Mouse (Mus musculus) limb, embryonic 15.5 days (tissue): ENCODE measurements at regions not wholly inside any gene's neighbourhood (a gene's known extent, or its start where the extent isn't known, plus 50 kb on each side); places are given as distances from the start of the nearest gene placed in this dataset.

ENCODE experiments used
- ATAC-seq: fragments of 200-750 bp; cut with Nextera tagmentation; 2 replicates; pipeline ENCODE4 v1.8.0; 2017; ENCODE audit warnings: low read depth, moderate TSS enrichment; ENCODE audit not compliant: insufficient number of reproducible peaks, low FRiP score, low TSS enrichment
- H3K27ac ChIP-seq: fragments of 300-500 bp; sonication (generic); 2 replicates; pipeline ENCODE4 v1.5.1; 2015; ENCODE audit warnings: moderate library complexity, mild to moderate bottlenecking, inconsistent platforms
- H3K27me3 ChIP-seq: fragments of 300-500 bp; sonication (generic); 2 replicates; pipeline ENCODE4 v1.6.1; 2015; ENCODE audit warnings: inconsistent platforms
- H3K36me3 ChIP-seq: fragments of 300-500 bp; sonication (generic); 2 replicates; pipeline ENCODE4 v1.6.1; 2015; ENCODE audit warnings: inconsistent platforms
- H3K4me1 ChIP-seq: fragments of 300-500 bp; sonication (generic); 2 replicates; pipeline ENCODE4 v1.6.1; 2015; ENCODE audit warnings: inconsistent platforms
- H3K4me2 ChIP-seq: fragments of 300-500 bp; sonication (generic); 2 replicates; pipeline ENCODE4 v1.6.1; 2015; ENCODE audit warnings: mild to moderate bottlenecking, inconsistent platforms
- H3K4me3 ChIP-seq: fragments of 300-500 bp; sonication (generic); 2 replicates; pipeline ENCODE4 v1.5.1; 2015; ENCODE audit warnings: mild to moderate bottlenecking, inconsistent platforms
- H3K9ac ChIP-seq: fragments of 300-500 bp; sonication (generic); 2 replicates; pipeline ENCODE4 v1.6.1; 2015; ENCODE audit warnings: inconsistent platforms
- H3K9me3 ChIP-seq: fragments of 300-500 bp; sonication (generic); 2 replicates; pipeline ENCODE4 v1.6.1; 2016; ENCODE audit warnings: inconsistent platforms
- WGBS: fragments of 180-500 bp; shearing (Covaris S2); methylation state at CpG from one replicate; pipeline ENCODE4 v1.1.7; 2015; 5-methylcytosine and 5-hydroxymethylcytosine counted together

DNA sequence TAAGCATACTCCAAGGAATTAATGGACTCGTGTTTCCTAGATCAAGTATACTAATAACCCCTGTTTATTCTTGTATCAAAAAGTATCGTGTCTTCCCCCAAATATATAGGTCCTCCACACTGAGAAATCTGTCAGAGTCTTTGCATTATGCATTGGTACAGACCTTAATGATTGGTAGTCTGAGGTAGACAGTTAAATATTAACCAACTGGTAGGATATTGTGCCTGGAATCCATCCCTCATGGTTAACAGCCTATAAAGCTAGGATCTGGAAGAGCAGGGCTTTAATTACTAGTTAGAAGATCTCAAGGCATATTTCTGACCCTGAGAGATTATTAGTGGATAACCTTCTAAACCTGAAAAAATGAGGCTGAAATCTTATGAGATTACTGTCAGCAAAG lies 153.6 kb upstream of the Fam98a start:
- no peaks in the 10 kb centered on the region for H3K4me1 ChIP-seq
- H3K9ac ChIP-seq = no peak overlapping the region
- H3K27me3 ChIP-seq = no peaks in the 10 kb centered on the region
- no peak overlapping the region for H3K4me2 ChIP-seq
- no peak overlapping the region for H3K4me3 ChIP-seq
- ATAC-seq = no peak
- 83% methylated on average over 2 of the region's 2 CpGs for WGBS
- H3K9me3 ChIP-seq = no peaks in the 10 kb centered on the region
- H3K27ac ChIP-seq = no peak overlapping the region
- H3K36me3 ChIP-seq = no peaks in the 10 kb centered on the region

DNA sequence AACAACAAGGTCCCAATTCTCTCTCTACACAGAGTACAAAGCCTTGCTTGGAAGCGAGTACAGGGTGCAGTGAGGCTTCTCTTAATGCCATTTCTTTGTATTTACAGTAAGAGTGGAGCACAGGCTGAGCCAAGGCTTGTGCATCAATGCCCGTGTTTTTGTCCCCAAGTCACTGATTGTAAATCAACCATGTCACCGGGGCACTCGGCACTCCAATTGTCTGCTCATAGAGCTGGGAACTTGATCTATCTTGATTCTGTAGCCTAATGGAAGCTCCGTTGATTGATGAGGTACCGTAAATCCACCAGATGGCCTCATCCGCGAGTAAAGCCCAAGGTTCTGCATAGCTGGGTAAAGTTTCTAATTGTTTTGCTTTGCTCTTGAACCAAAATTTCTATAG lies 152.1 kb upstream of the Fam98a start:
- no peak overlapping the region for H3K9ac ChIP-seq
- 25% methylated on average over 8 of the region's 8 CpGs for WGBS
- no peak overlapping the region for H3K27ac ChIP-seq
- no peak overlapping the region for H3K4me3 ChIP-seq
- no peaks in the 10 kb centered on the region for H3K4me1 ChIP-seq
- H3K9me3 ChIP-seq = no peaks in the 10 kb centered on the region
- no peaks in the 10 kb centered on the region for H3K27me3 ChIP-seq
- no peak overlapping the region for H3K4me2 ChIP-seq
- no peak for ATAC-seq
- no peaks in the 10 kb centered on the region for H3K36me3 ChIP-seq

GRCm38 (mm10) chr17:75696729-75697103 lies 145.0 kb upstream of the Fam98a start:
- no peaks in the 10 kb centered on the region for H3K4me1 ChIP-seq
- H3K4me2 ChIP-seq = no peak overlapping the region
- no peak for ATAC-seq
- H3K36me3 ChIP-seq = no peaks in the 10 kb centered on the region
- no peak overlapping the region for H3K9ac ChIP-seq
- H3K27me3 ChIP-seq = no peaks in the 10 kb centered on the region
- H3K27ac ChIP-seq = no peak overlapping the region
- H3K4me3 ChIP-seq = no peak overlapping the region
- H3K9me3 ChIP-seq = no peaks in the 10 kb centered on the region
- 77% methylated on average over 3 of the region's 3 CpGs for WGBS

GRCm38 (mm10) chr17:75696103-75696728 lies 144.5 kb upstream of the Fam98a start:
- Histone ChIP-seq H3K27me3 (no peaks in the 10 kb centered on the region), H3K36me3 (no peaks in the 10 kb centered on the region), H3K9ac (no peak overlapping the region), H3K9me3 (no peaks in the 10 kb centered on the region), H3K27ac (no peak overlapping the region), H3K4me3 (no peak overlapping the region), H3K4me1 (no peaks in the 10 kb centered on the region), H3K4me2 (no peak overlapping the region)
- WGBS = 61% methylated on average over 5 of the region's 5 CpGs
- ATAC-seq = no peak

DNA sequence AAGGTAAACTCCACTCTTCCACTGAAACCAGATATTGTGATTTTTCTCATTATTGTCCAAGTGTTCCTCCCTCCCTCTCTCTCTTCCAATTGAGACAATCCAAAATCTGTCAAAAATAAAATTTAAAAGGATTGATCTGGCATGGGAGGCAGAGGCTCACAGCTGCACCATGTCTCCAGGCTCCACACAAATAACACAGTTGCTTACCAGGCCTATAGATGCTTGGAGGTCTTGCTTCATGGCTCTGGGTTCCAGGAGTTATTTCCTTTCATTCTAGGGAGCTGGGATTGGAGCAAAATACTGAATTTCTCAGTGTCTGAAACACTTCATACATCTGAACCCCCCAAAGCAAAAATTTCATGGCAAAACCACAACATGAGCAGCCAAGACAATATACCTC lies 134.2 kb upstream of the Fam98a start:
- Histone ChIP-seq H3K9me3 (no peaks in the 10 kb centered on the region), H3K9ac (no peak overlapping the region), H3K4me2 (no peak overlapping the region), H3K27me3 (no peaks in the 10 kb centered on the region), H3K4me1 (no peaks in the 10 kb centered on the region), H3K4me3 (no peak overlapping the region), H3K27ac (no peak overlapping the region; the same call in 1 of the 2 replicates), H3K36me3 (no peaks in the 10 kb centered on the region)
- no peak for ATAC-seq

DNA sequence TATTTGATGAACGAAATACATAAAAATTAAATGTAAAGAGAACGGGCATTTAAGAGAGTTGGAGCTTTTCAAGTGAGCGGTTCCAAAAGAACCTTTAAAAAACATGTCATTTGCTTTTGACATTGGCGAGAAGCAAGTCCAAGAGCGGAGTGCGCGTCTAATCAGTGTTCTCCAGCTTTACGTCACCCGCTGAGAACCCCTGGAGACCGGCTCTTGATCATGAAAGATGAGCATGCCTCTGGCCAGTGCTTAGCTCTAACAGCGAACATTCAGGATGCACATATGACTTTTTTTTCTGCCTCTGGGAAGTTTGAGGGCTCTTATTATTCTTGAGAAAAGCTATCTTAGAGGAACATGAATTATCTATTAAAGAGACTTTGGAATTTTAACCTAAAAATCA lies 95.2 kb upstream of the Fam98a start:
- H3K9ac ChIP-seq = no peak overlapping the region
- H3K4me1 ChIP-seq = no peaks in the 10 kb centered on the region
- no peak for ATAC-seq
- H3K9me3 ChIP-seq = no peaks in the 10 kb centered on the region
- 78% methylated on average over 11 of the region's 11 CpGs for WGBS
- no peak overlapping the region for H3K4me3 ChIP-seq
- no peaks in the 10 kb centered on the region for H3K36me3 ChIP-seq
- H3K27me3 ChIP-seq = no peaks in the 10 kb centered on the region
- H3K4me2 ChIP-seq = no peak overlapping the region
- no peak overlapping the region for H3K27ac ChIP-seq

DNA sequence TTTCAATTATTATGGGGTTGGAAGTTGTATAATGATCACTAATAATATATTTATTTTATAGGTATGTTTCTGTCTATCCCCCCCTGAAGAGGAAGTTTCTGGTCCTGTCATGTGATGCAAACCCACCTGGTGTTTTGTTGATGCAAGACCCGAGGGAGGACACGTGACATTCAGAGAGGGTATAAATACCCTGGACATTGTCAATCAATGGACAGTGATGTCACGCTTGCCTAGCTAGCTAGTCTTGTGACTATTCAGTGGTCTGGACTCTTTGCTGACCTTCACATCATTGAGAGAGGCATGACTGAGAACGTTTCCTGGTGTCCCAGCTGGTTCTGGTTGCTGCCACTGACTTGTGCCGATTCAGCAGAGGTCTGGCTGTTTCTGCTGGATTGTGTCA lies 93.0 kb upstream of the Fam98a start:
- Histone ChIP-seq H3K36me3 (no peaks in the 10 kb centered on the region), H3K9me3 (no peaks in the 10 kb centered on the region), H3K4me1 (no peaks in the 10 kb centered on the region), H3K4me2 (no peak overlapping the region), H3K4me3 (no peak overlapping the region), H3K27ac (no peak overlapping the region), H3K9ac (no peak overlapping the region), H3K27me3 (no peaks in the 10 kb centered on the region)
- ATAC-seq = no peak
- 82% methylated on average over 5 of the region's 5 CpGs for WGBS

DNA sequence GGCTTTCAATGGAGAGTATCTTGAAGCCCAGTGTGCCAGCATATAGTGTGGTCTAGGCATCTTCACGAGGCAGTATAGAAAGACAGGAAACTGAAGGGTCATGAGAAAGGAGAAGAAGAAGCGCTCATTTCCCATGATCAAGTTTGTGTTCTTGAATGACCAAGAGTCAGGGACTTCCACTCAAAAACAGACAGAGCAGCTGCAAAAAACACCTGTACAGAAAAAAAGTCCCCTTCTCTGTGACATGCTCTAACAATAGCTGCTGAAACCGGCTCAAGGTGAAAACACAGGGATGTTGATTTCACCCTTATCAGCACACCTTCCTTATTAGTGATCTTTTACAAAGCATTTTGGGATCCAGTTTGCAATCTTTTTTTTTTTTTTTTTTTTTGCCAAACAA lies 90.6 kb upstream of the Fam98a start:
- Histone ChIP-seq H3K9ac (no peak overlapping the region), H3K9me3 (no peaks in the 10 kb centered on the region), H3K27me3 (no peaks in the 10 kb centered on the region), H3K36me3 (no peaks in the 10 kb centered on the region), H3K27ac (no peak overlapping the region), H3K4me3 (no peak overlapping the region), H3K4me2 (no peak overlapping the region), H3K4me1 (no peaks in the 10 kb centered on the region)
- no peak for ATAC-seq
- 78% methylated on average over 3 of the region's 3 CpGs for WGBS

- no peak for ATAC-seq
- no peaks in the 10 kb centered on the region for H3K27me3 ChIP-seq
- H3K4me2 ChIP-seq = no peak overlapping the region
- WGBS = 71% methylated on average over 6 of the region's 6 CpGs
- H3K9me3 ChIP-seq = no peaks in the 10 kb centered on the region
- no peaks in the 10 kb centered on the region for H3K4me1 ChIP-seq
- H3K9ac ChIP-seq = no peak overlapping the region
- H3K27ac ChIP-seq = no peak overlapping the region
- H3K36me3 ChIP-seq = no peaks in the 10 kb centered on the region
- no peak overlapping the region for H3K4me3 ChIP-seq
These were observed 89.3 kb upstream of the Fam98a start for GRCm38 (mm10) chr17:75641010-75641498.

GRCm38 (mm10) chr17:75640575-75640974 lies 88.8 kb upstream of the Fam98a start:
- Histone ChIP-seq H3K27me3 (no peaks in the 10 kb centered on the region), H3K4me2 (no peak overlapping the region), H3K9me3 (no peaks in the 10 kb centered on the region), H3K9ac (no peak overlapping the region), H3K4me3 (no peak overlapping the region), H3K36me3 (no peaks in the 10 kb centered on the region), H3K27ac (no peak overlapping the region), H3K4me1 (no peaks in the 10 kb centered on the region)
- ATAC-seq = no peak
- WGBS = 87% methylated on average over 5 of the region's 5 CpGs

DNA sequence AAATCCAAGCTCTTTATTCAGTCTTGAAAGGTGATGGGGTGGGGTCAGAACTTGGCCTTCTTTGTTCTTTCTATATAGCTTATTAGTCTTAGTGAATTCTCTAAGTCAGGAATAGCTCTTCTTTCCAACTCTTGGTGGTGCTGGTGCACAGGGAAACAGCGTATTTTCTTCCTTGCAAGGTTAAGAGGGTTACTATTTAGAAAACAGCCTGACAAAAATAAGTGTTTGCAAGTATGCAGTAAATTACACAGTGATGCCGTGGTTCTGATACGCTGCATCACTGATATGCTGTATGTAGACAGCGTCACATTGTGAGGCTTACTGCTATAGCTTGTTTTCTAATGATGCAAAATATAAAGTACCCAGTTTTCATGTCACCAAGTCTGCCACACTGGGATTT lies 78.1 kb upstream of the Fam98a start:
- Histone ChIP-seq H3K36me3 (no peaks in the 10 kb centered on the region), H3K4me2 (no peak overlapping the region), H3K27me3 (no peaks in the 10 kb centered on the region), H3K4me1 (no peaks in the 10 kb centered on the region), H3K9ac (no peak overlapping the region), H3K9me3 (no peaks in the 10 kb centered on the region), H3K4me3 (no peak overlapping the region), H3K27ac (no peak overlapping the region)
- 81% methylated on average over 4 of the region's 4 CpGs for WGBS
- ATAC-seq = no peak

- Histone ChIP-seq H3K36me3 (no peaks in the 10 kb centered on the region), H3K27ac (no peak overlapping the region), H3K9me3 (no peaks in the 10 kb centered on the region), H3K27me3 (0 out of 2 replicates have a peak, but pooled peaks cover 2% of the 10 kb centered on the region), H3K9ac (no peak overlapping the region), H3K4me3 (no peak overlapping the region), H3K4me2 (no peak overlapping the region), H3K4me1 (no peaks in the 10 kb centered on the region)
- 70% methylated on average over 3 of the region's 3 CpGs for WGBS
- ATAC-seq = no peak
These were observed 67.7 kb upstream of the Fam98a start for GRCm38 (mm10) chr17:75619472-75619871.

DNA sequence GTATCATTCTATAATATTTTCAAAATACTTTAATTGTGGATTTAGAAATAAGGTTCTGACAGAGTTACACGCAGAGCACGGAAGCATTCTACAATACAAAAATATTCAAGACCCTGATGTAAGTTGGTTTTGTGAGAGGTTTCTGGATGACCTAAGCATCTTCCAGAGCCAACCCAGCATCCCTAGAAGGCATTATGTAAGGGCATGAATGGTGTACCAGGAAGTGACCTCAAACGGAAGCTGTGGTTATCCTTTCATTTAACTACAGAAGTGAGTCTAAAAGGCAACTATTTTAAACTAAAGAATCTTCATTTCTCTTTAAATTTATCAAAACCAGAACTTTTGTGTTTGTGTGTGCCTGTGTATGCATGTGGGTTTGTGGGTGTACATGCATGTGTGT lies 66.8 kb upstream of the Fam98a start:
- WGBS = 89% methylated on average over 3 of the region's 3 CpGs
- Histone ChIP-seq H3K4me1 (no peaks in the 10 kb centered on the region), H3K27ac (no peak overlapping the region), H3K4me3 (no peak overlapping the region), H3K36me3 (no peaks in the 10 kb centered on the region), H3K27me3 (0 out of 2 replicates have a peak, but pooled peaks cover 2% of the 10 kb centered on the region), H3K4me2 (no peak overlapping the region), H3K9me3 (no peaks in the 10 kb centered on the region), H3K9ac (no peak overlapping the region)
- ATAC-seq = no peak
